Mouse (Mus musculus): ENCODE data around the gene Ube2e2.

DNA sequence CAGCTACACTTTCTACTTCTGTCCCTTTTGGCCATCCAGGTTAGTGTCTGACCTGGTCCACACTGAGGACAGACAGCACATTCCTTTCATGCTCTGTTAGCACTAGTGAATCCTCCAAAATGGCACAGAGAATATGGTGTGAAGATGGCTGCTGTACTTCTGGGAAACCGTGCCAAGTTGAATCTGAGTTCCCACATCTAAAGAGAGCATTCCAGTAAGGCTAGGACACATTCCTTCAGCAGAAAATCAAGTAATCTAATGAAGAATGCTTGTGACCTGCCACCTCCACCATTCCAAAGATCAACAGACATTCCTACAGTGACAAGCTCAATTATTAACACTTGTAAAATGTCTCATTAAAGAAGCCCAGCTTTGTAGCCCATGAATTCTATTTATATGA lies 265.9 kb downstream of the Ube2e2 start:
- TF ChIP-seq CTCF (IDR thresholded peaks at IDR 0.05; ENCODE audit: low read depth, low read length) (no peak), TAL1 (conservative IDR thresholded peaks at IDR 0.05; ENCODE audit: low read depth, low read length) (no peak)

All from G1E (cell line).